Mouse (Mus musculus) myocyte (in vitro differentiated cells): ENCODE measurements at regions not wholly inside any gene's neighbourhood (a gene's known extent, or its start where the extent isn't known, plus 50 kb on each side); places are given as distances from the start of the nearest gene placed in this dataset.

Source experiments
- H3K27me3 ChIP-seq: one replicate; pipeline ENCODE4 v1.6.1; 2011; ENCODE audit not compliant: control insufficient read depth, insufficient read depth, insufficient read length
- H3K36me3 ChIP-seq: one replicate; pipeline ENCODE4 v1.6.1; 2011; ENCODE audit not compliant: control insufficient read depth, insufficient read depth
- H3K4me2 ChIP-seq: one replicate; pipeline ENCODE4 v1.6.1; 2011; ENCODE audit warnings: low read depth, control low read depth
- H3K4me3 ChIP-seq: one replicate; pipeline ENCODE4 v1.5.1; 2011; ENCODE audit warnings: mild to moderate bottlenecking, control low read depth, moderate library complexity
- H3K79me2 ChIP-seq: one replicate; pipeline ENCODE4 v1.6.1; 2011; ENCODE audit not compliant: control insufficient read depth, insufficient read depth
- H3ac ChIP-seq: one replicate; pipeline ENCODE4 v1.6.1; 2011; ENCODE audit not compliant: control insufficient read depth, insufficient read length
- CEBPB ChIP-seq: IDR thresholded peaks from 2 replicates; pipeline ENCODE4 v1.6.1; 2011; ENCODE audit warnings: mild to moderate bottlenecking, moderate library complexity; ENCODE audit not compliant: poor library complexity, insufficient read depth, severe bottlenecking
- E2F4 ChIP-seq: IDR thresholded peaks from one replicate; pipeline ENCODE4 v1.6.1; 2011; ENCODE audit warnings: mild to moderate bottlenecking, control low read depth, moderate library complexity; ENCODE audit not compliant: insufficient read depth
- MAX ChIP-seq: IDR thresholded peaks from one replicate; pipeline ENCODE4 v1.6.1; 2011; ENCODE audit warnings: low read depth, mild to moderate bottlenecking, control low read depth
- MYOD1 ChIP-seq, 3 experiments: IDR thresholded peaks; one replicate each; pipeline ENCODE4 v1.6.1; 2011; ENCODE audit warnings: control low read depth in 2 of 3, low read depth in 2 of 3, mild to moderate bottlenecking in 2 of 3, moderate library complexity in 1 of 3; ENCODE audit not compliant: insufficient read length in 2 of 3, control insufficient read depth in 1 of 3
- MYOG ChIP-seq, 3 experiments: IDR thresholded peaks; one replicate each; pipeline ENCODE4 v1.6.1; 2011; ENCODE audit warnings: control low read depth in 2 of 3, low read depth in 2 of 3, mild to moderate bottlenecking in 2 of 3; ENCODE audit not compliant: insufficient read length in 2 of 3, control insufficient read depth in 1 of 3, insufficient read depth in 1 of 3
- POLR2A ChIP-seq: IDR thresholded peaks from one replicate; pipeline ENCODE4 v1.6.1; 2011; ENCODE audit warnings: low read depth, mild to moderate bottlenecking, control low read depth, moderate library complexity; ENCODE audit not compliant: insufficient read length
- POLR2AphosphoS2 ChIP-seq: IDR thresholded peaks from one replicate; pipeline ENCODE4 v1.6.1; 2011; ENCODE audit warnings: low read depth, control low read depth; ENCODE audit not compliant: insufficient read length
- REST ChIP-seq: IDR thresholded peaks from one replicate; pipeline ENCODE4 v1.6.1; 2011; ENCODE audit warnings: mild to moderate bottlenecking, control low read depth, moderate library complexity; ENCODE audit not compliant: insufficient read depth, insufficient read length
- SRF ChIP-seq: IDR thresholded peaks from one replicate; pipeline ENCODE4 v1.6.1; 2011; ENCODE audit warnings: low read depth; ENCODE audit not compliant: control insufficient read depth, insufficient read length
- TCF12 ChIP-seq: IDR thresholded peaks from one replicate; pipeline ENCODE4 v1.6.1; 2011; ENCODE audit warnings: mild to moderate bottlenecking, control low read depth; ENCODE audit not compliant: poor library complexity, insufficient read depth, severe bottlenecking
- TCF3 ChIP-seq: IDR thresholded peaks from one replicate; pipeline ENCODE4 v1.6.1; 2011; ENCODE audit warnings: low read depth, control low read depth; ENCODE audit not compliant: insufficient read length
- USF1 ChIP-seq: IDR thresholded peaks from one replicate; pipeline ENCODE4 v1.6.1; 2011; ENCODE audit warnings: low read depth, mild to moderate bottlenecking, control low read depth, moderate library complexity

GRCm38 (mm10) chr5:83421708-83422107 lies 66.7 kb upstream of the Tecrl start:
- no peak overlapping the region for H3K4me3 ChIP-seq
- TF ChIP-seq MYOD1 (IDR thresholded peaks at IDR 0.05; ENCODE audit: control insufficient read depth in 1 of 3, insufficient read length in 2 of 3, low read depth in 2 of 3) = no peak
- no peak for TF ChIP-seq TCF3
- no peak for TF ChIP-seq SRF
- TF ChIP-seq POLR2A = no peak
- no peaks in the 10 kb centered on the region for H3K36me3 ChIP-seq
- no peaks in the 10 kb centered on the region for H3K79me2 ChIP-seq
- no peaks in the 10 kb centered on the region for H3K27me3 ChIP-seq
- no peak overlapping the region for H3ac ChIP-seq
- H3K4me2 ChIP-seq = no peak overlapping the region

- H3K79me2 ChIP-seq = no peaks in the 10 kb centered on the region
- H3K36me3 ChIP-seq = no peaks in the 10 kb centered on the region
- H3K27me3 ChIP-seq = no peaks in the 10 kb centered on the region
- no peak overlapping the region for H3ac ChIP-seq
- no peak overlapping the region for H3K4me2 ChIP-seq
- TF ChIP-seq MYOG (IDR thresholded peaks at IDR 0.05; ENCODE audit: control insufficient read depth in 1 of 3, insufficient read depth in 1 of 3, insufficient read length in 2 of 3, low read depth in 2 of 3) = no peak
- no peak for TF ChIP-seq POLR2A
- TF ChIP-seq REST = no peak
- no peak for TF ChIP-seq USF1
- TF ChIP-seq POLR2AphosphoS2 = no peak
- TF ChIP-seq TCF3 = no peak
- TF ChIP-seq E2F4 = no peak
- no peak for TF ChIP-seq MAX
- TF ChIP-seq CEBPB = no peak
- TF ChIP-seq SRF = no peak
- H3K4me3 ChIP-seq = no peak overlapping the region
Measured at GRCm38 (mm10) chr5:83410221-83410620, 55.2 kb upstream of the Tecrl start.

DNA sequence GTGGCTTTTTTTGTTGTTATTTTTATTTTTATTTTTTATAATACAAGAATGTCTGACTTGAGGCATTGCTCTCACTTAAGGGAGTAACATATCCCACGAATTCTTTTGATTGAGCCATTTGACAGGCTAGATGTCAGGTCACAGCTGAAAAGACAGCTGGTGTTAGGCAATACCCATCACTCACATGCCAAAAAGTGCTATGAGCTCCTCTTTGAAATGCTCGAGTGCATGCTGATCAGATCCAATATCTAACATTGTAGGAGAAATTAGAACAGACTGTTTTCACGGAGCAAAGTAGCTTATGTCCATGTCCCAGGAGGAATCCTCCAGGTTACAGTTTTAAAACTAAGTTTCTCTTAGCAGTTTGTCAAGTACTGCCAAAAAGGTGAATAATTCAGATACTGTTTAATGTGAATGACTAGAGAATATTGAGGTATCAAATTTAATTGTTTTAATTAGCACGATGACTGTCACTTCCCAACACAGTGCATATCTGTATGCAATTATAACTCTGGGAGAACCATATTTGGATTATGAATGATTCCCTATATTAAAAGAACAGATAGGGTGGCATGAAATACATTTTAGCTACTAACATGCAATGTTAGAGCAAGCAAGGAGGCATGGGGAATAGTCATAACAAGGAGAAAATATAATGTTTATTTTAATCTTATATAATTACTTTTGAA lies 50.4 kb upstream of the Tecrl start:
- TF ChIP-seq USF1 = no peak
- peak in 2 of 3 experiments; percentile 24 to 73 for TF ChIP-seq MYOG (IDR thresholded peaks at IDR 0.05; ENCODE audit: control insufficient read depth in 1 of 3, insufficient read depth in 1 of 3, insufficient read length in 2 of 3, low read depth in 2 of 3)
- no peak for TF ChIP-seq REST
- no peak for TF ChIP-seq SRF
- peak; percentile 88 for TF ChIP-seq TCF3
- TF ChIP-seq POLR2A = no peak
- peak; percentile 79 to 96 (median 93) for TF ChIP-seq MYOD1 (IDR thresholded peaks at IDR 0.05; ENCODE audit: control insufficient read depth in 1 of 3, insufficient read length in 2 of 3, low read depth in 2 of 3)
- peak; percentile 81 for TF ChIP-seq TCF12
- no peak for TF ChIP-seq E2F4
- peak; percentile 93 for TF ChIP-seq CEBPB
- no peak for TF ChIP-seq POLR2AphosphoS2
- no peak for TF ChIP-seq MAX
- no peak overlapping the region for H3ac ChIP-seq

More for the DNA sequence above, 50.4 kb upstream of the Tecrl start:
- H3K36me3 ChIP-seq = no peaks in the 10 kb centered on the region
- H3K4me3 ChIP-seq = no peak overlapping the region
- H3K79me2 ChIP-seq = no peaks in the 10 kb centered on the region
- H3K4me2 ChIP-seq = peak overlapping the region; percentile 31
- H3K27me3 ChIP-seq = no peaks in the 10 kb centered on the region
